In the genomic region with DNA sequence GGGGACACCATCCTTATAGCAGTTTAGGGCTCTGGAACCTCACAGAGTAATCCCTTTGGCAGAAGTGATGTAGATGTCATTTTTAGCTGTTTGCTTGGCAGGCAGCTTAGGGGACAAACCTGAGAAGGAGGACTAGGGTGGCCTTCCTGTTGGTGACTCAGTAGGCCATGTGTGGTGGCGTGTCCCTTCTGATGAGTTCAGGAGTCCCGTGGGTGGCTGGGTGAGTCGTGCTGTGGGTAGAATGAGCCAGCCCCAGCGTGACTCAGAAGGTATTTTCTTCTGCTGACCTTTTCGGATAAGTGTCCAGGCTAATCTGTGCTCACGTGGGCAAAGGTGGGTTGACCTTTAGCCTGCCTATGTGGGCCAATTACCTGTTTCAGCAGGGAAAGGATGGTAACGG, we compare ENCODE assay signal across 13 mouse cellular contexts. TPM values are rescaled to one million over a fixed set of nuclear protein-coding genes. Genes with fewer than 3 reads are reported as not detected.
DNase-seq lines count a peak whose midpoint lies in the region; ATAC-seq and TF ChIP-seq lines count a peak whose summit lies in the region.
"Had no signal": no experiment of that assay in that cellular context is flagged by ENCODE, and none has a peak within 500 bp of the region (broad histone marks: within the 10 kb centered on the region; RNA-seq: fewer than 3 reads in every experiment).

No protein-coding gene starts in this region.

- H3K36me3 ChIP-seq in intestine, postnatal 0 days (ENCODE audit: control insufficient read depth, insufficient read depth): 0 out of 2 replicates have a peak, but pooled peaks cover under 1% of the 10 kb centered on the region
- H3K36me3 ChIP-seq in intestine, embryonic 15.5 days: no peaks in the 10 kb centered on the region
- no peaks in the 10 kb centered on the region for H3K36me3 ChIP-seq in macrophage (ENCODE audit: inconsistent target)

- H3K4me1 ChIP-seq in intestine, postnatal 0 days (replicated peaks; ENCODE audit: control insufficient read depth, insufficient read depth, low read length): peaks cover 7% of the 10 kb centered on the region
- H3K4me1 ChIP-seq in intestine, embryonic 15.5 days (replicated peaks): peaks cover 44% of the 10 kb centered on the region

- ATAC-seq in intestine, postnatal 0 days: peak; percentile 21; the same call in 1 of the 2 replicates
- no peak for ATAC-seq in intestine, embryonic 15.5 days
- ATAC-seq: activated CD4-positive, CD25-positive, alpha-beta regulatory T cell, adult 4 months had no signal

- no peak overlapping the region for H3K4me3 ChIP-seq in intestine, postnatal 0 days (ENCODE audit: low read depth, low read length)
- no peak overlapping the region for H3K4me3 ChIP-seq in intestine, embryonic 15.5 days (replicated peaks)
- no peak overlapping the region for H3K4me3 ChIP-seq in macrophage (ENCODE audit: inconsistent target)
- H3K4me3 ChIP-seq: liver, embryonic 15.5 days had no signal

- H3K79me2 ChIP-seq in macrophage (ENCODE audit: inconsistent target): peaks cover 80% of the 10 kb centered on the region

- no peak overlapping the region for H3K4me2 ChIP-seq in intestine, postnatal 0 days (replicated peaks; ENCODE audit: low read depth)
- no peak overlapping the region for H3K4me2 ChIP-seq in intestine, embryonic 15.5 days (replicated peaks)
- H3K4me2 ChIP-seq: midbrain, embryonic 11.5 days had no signal

- WGBS in intestine, postnatal 0 days: 55% methylated on average over 7 of the region's 7 CpGs
- 74% methylated on average over 7 of the region's 7 CpGs for WGBS in intestine, embryonic 15.5 days
- 54% methylated on average over 7 of the region's 7 CpGs for WGBS in macrophage (ENCODE audit: missing documents)

- no peaks in the 10 kb centered on the region for H3K9me3 ChIP-seq in intestine, postnatal 0 days (ENCODE audit: control insufficient read depth)
- no peaks in the 10 kb centered on the region for H3K9me3 ChIP-seq in intestine, embryonic 15.5 days
- H3K9me3 ChIP-seq: liver, embryonic 15.5 days had no signal

- TF ChIP-seq CTCF in intestine, postnatal 0 days (IDR thresholded peaks at IDR 0.05; ENCODE audit: low read depth): no peak

- peak; percentile 53 for DNase-seq in cerebellum, adult 9-10 months
- no peak for DNase-seq in cerebellum, postnatal 4 days (ENCODE audit: low spot score in 2 of 2)
- peak; percentile 72 for DNase-seq in Muller cell, postnatal 12 days (ENCODE audit: inconsistent ontology term)
- no peak for DNase-seq in retina, postnatal 1 day
- DNase-seq in spleen, postnatal 4 days (ENCODE audit: low spot score in 2 of 2): no peak
- DNase-seq: cerebellum, postnatal 10 days had no signal

- peak overlapping the region; percentile 65; the same call in 1 of the 2 replicates for H3K27ac ChIP-seq in intestine, postnatal 0 days (ENCODE audit: low read depth, low read length)
- H3K27ac ChIP-seq in intestine, embryonic 15.5 days: no peak overlapping the region
- H3K27ac ChIP-seq in macrophage: peak overlapping the region; percentile 33
- H3K27ac ChIP-seq: liver, embryonic 15.5 days had no signal

- no peaks in the 10 kb centered on the region for H3K27me3 ChIP-seq in intestine, postnatal 0 days (replicated peaks; ENCODE audit: control insufficient read depth, insufficient read depth, low read length)
- H3K27me3 ChIP-seq in intestine, embryonic 15.5 days (replicated peaks): no peaks in the 10 kb centered on the region
- H3K27me3 ChIP-seq: CH12.LX; liver, embryonic 15.5 days had no signal

- H3K9ac ChIP-seq in intestine, postnatal 0 days (ENCODE audit: low read depth, low read length): no peak overlapping the region
- H3K9ac ChIP-seq in intestine, embryonic 15.5 days: no peak overlapping the region
- H3K9ac ChIP-seq: liver, embryonic 15.5 days had no signal

RNA-seq across cellular contexts. Expression of a gene that starts 3.6 kb away (rescaled TPM):
- polyA plus RNA-seq in intestine, postnatal 0 days (2015; fragmentation: Nextera tagmentation; extraction: Ambion mirVana): 6.2 and 7.6 TPM in 2 replicates
- 12.0 and 14.2 TPM in 2 replicates for polyA plus RNA-seq in intestine, embryonic 15.5 days (2015; fragmentation: Nextera tagmentation; extraction: Ambion mirVana)
- total RNA-seq in macrophage (2018; cell fraction: chromatin; rRNA removed): 100 to 1,000 TPM; 133 to 984 (median 197) TPM
- 10 to 100 TPM; 15.7 to 74.8 (median 21.9) TPM for total RNA-seq in macrophage (2018; cell fraction: cytosol; rRNA removed)
- 100 to 1,000 TPM in 14 of 26 experiments, 10 to 100 TPM in 12; 57.3 to 320 (median 104) TPM for total RNA-seq in macrophage (2018; cell fraction: nucleus; rRNA removed)
- polyA plus RNA-seq in macrophage (2018): 14.1 to 16.7 TPM (median 15.1 TPM) in 3 replicates

RNA-seq across cellular contexts. Expression of a gene that starts 16.6 kb away (rescaled TPM):
- polyA plus RNA-seq in intestine, postnatal 0 days (2015; fragmentation: Nextera tagmentation; extraction: Ambion mirVana): 41.3 and 49.5 TPM in 2 replicates
- 70.5 and 71.4 TPM in 2 replicates for polyA plus RNA-seq in intestine, embryonic 15.5 days (2015; fragmentation: Nextera tagmentation; extraction: Ambion mirVana)
- total RNA-seq in macrophage (2018; cell fraction: chromatin; rRNA removed): 100 to 1,000 TPM; 215 to 616 (median 362) TPM
- total RNA-seq in macrophage (2018; cell fraction: cytosol; rRNA removed): 100 to 1,000 TPM in 12 of 26 experiments, 10 to 100 TPM in 14; 69.8 to 127 (median 94.9) TPM
- total RNA-seq in macrophage (2018; cell fraction: nucleus; rRNA removed): 100 to 1,000 TPM; 117 to 321 (median 197) TPM
- 92.5 to 126 TPM (median 111 TPM) in 3 replicates for polyA plus RNA-seq in macrophage (2018)

RNA-seq across cellular contexts. Expression of a gene that starts 39.3 kb away (rescaled TPM):
- polyA plus RNA-seq in intestine, postnatal 0 days (2015; fragmentation: Nextera tagmentation; extraction: Ambion mirVana): 35.5 and 39.0 TPM in 2 replicates
- 63.7 and 69.7 TPM in 2 replicates for polyA plus RNA-seq in intestine, embryonic 15.5 days (2015; fragmentation: Nextera tagmentation; extraction: Ambion mirVana)
- 10 to 100 TPM; 16.2 to 58.3 (median 28.0) TPM for total RNA-seq in macrophage (2018; cell fraction: chromatin; rRNA removed)
- total RNA-seq in macrophage (2018; cell fraction: cytosol; rRNA removed): 10 to 100 TPM; 31.9 to 49.2 (median 40.5) TPM
- 10 to 100 TPM; 19.9 to 37.9 (median 26.5) TPM for total RNA-seq in macrophage (2018; cell fraction: nucleus; rRNA removed)
- 30.3 to 61.7 TPM (median 44.0 TPM) in 3 replicates for polyA plus RNA-seq in macrophage (2018)

RNA-seq across cellular contexts. Expression of a gene that starts 39.8 kb away (rescaled TPM):
- polyA plus RNA-seq in intestine, postnatal 0 days (2015; fragmentation: Nextera tagmentation; extraction: Ambion mirVana): 60.9 and 61.8 TPM in 2 replicates
- 132 and 133 TPM in 2 replicates for polyA plus RNA-seq in intestine, embryonic 15.5 days (2015; fragmentation: Nextera tagmentation; extraction: Ambion mirVana)
- 100 to 1,000 TPM in 19 of 26 experiments, 10 to 100 TPM in 7; 70.0 to 287 (median 127) TPM for total RNA-seq in macrophage (2018; cell fraction: chromatin; rRNA removed)
- 10 to 100 TPM; 43.9 to 86.7 (median 64.5) TPM for total RNA-seq in macrophage (2018; cell fraction: cytosol; rRNA removed)
- 100 to 1,000 TPM in 18 of 26 experiments, 10 to 100 TPM in 8; 82.6 to 189 (median 108) TPM for total RNA-seq in macrophage (2018; cell fraction: nucleus; rRNA removed)
- polyA plus RNA-seq in macrophage (2018): 24.5 to 68.8 TPM (median 64.2 TPM) in 3 replicates

RNA-seq across cellular contexts. Expression of a gene that starts 46.4 kb away (rescaled TPM):
- polyA plus RNA-seq in intestine, postnatal 0 days (2015; fragmentation: Nextera tagmentation; extraction: Ambion mirVana): not detected in 2 replicates
- not detected in 2 replicates for polyA plus RNA-seq in intestine, embryonic 15.5 days (2015; fragmentation: Nextera tagmentation; extraction: Ambion mirVana)
- 1 to 10 TPM in 14 of 26 experiments, under 1 TPM in 11, not detected in 1; 0.54 to 2.5 (median 1.2) TPM for total RNA-seq in macrophage (2018; cell fraction: chromatin; rRNA removed)
- total RNA-seq in macrophage (2018; cell fraction: cytosol; rRNA removed): under 1 TPM in 7 of 26 experiments, not detected in 19; 0.05 to 0.15 (median 0.10) TPM
- 1 to 10 TPM in 5 of 26 experiments, under 1 TPM in 19, not detected in 2; 0.35 to 1.8 (median 0.64) TPM for total RNA-seq in macrophage (2018; cell fraction: nucleus; rRNA removed)
- 0.15 TPM in 1 of 3 replicates, not detected in the others for polyA plus RNA-seq in macrophage (2018)
- polyA plus RNA-seq: activated CD4-positive, CD25-positive, alpha-beta regulatory T cell, adult 4 months; midbrain, embryonic 11.5 days had no signal

Comparison
In these comparisons a context has a peak if more than half of its experiments do, and no peak if none do; other contexts are left out.
1. DNase-seq: peak in cerebellum, adult 9-10 months (single experiment) and Muller cell, postnatal 12 days (single experiment); none in cerebellum, postnatal 4 days (0 of 2), retina, postnatal 1 day (single experiment) and spleen, postnatal 4 days (0 of 2).